Mouse (Mus musculus) neural tube, embryonic 12.5 days (tissue): ENCODE measurements around the gene Ank. TPM values are rescaled to one million over a fixed set of nuclear protein-coding genes. Genes with fewer than 3 reads are reported as not detected.
A peak's percentile ranks its signal among the peaks of the same experiment; 100 is the strongest.

Experiments
- ATAC-seq: fragments of 200-750 bp; cut with Nextera tagmentation; 2 replicates; pipeline ENCODE4 v1.8.0; 2017; ENCODE audit warnings: low read depth, mild to moderate bottlenecking, moderate TSS enrichment, moderate library complexity; ENCODE audit not compliant: low FRiP score
- H3K27ac ChIP-seq: fragments of 300-500 bp; sonication (generic); 2 replicates; pipeline ENCODE4 v1.5.1; 2016
- H3K27me3 ChIP-seq: fragments of 300-500 bp; sonication (generic); replicated peaks from 2 replicates; pipeline ENCODE4 v1.6.1; 2016; ENCODE audit warnings: mild to moderate bottlenecking
- H3K36me3 ChIP-seq: fragments of 300-500 bp; sonication (generic); 2 replicates; pipeline ENCODE4 v1.6.1; 2016; ENCODE audit warnings: mild to moderate bottlenecking
- H3K4me1 ChIP-seq: fragments of 300-500 bp; sonication (generic); 2 replicates; pipeline ENCODE4 v1.6.1; 2016
- H3K4me2 ChIP-seq: fragments of 300-500 bp; sonication (generic); replicated peaks from 2 replicates; pipeline ENCODE4 v1.6.1; 2016; ENCODE audit warnings: mild to moderate bottlenecking
- H3K4me3 ChIP-seq: fragments of 300-500 bp; sonication (generic); 2 replicates; pipeline ENCODE4 v1.5.1; 2016
- H3K9ac ChIP-seq: fragments of 300-500 bp; sonication (generic); 2 replicates; pipeline ENCODE4 v1.6.1; 2016; ENCODE audit warnings: mild to moderate bottlenecking
- H3K9me3 ChIP-seq: fragments of 300-500 bp; sonication (generic); 2 replicates; pipeline ENCODE4 v1.6.1; 2016; ENCODE audit warnings: mild to moderate bottlenecking
- WGBS: fragments of 180-500 bp; shearing (Covaris S2); methylation state at CpG from one replicate; pipeline ENCODE4 v1.1.7; 2016; 5-methylcytosine and 5-hydroxymethylcytosine counted together
- polyA plus RNA-seq: library from polyadenylated mRNA; unstranded; fragments of >200 nt; fragmentation: Nextera tagmentation; extraction: Ambion mirVana; gene quantifications from 2 replicates; pipeline ENCODE4 v1.2.1, GENCODE M21; 2016

The Ank gene
- polyA plus RNA-seq, 1 experiment from 2014 or later = 12.3 TPM

DNA sequence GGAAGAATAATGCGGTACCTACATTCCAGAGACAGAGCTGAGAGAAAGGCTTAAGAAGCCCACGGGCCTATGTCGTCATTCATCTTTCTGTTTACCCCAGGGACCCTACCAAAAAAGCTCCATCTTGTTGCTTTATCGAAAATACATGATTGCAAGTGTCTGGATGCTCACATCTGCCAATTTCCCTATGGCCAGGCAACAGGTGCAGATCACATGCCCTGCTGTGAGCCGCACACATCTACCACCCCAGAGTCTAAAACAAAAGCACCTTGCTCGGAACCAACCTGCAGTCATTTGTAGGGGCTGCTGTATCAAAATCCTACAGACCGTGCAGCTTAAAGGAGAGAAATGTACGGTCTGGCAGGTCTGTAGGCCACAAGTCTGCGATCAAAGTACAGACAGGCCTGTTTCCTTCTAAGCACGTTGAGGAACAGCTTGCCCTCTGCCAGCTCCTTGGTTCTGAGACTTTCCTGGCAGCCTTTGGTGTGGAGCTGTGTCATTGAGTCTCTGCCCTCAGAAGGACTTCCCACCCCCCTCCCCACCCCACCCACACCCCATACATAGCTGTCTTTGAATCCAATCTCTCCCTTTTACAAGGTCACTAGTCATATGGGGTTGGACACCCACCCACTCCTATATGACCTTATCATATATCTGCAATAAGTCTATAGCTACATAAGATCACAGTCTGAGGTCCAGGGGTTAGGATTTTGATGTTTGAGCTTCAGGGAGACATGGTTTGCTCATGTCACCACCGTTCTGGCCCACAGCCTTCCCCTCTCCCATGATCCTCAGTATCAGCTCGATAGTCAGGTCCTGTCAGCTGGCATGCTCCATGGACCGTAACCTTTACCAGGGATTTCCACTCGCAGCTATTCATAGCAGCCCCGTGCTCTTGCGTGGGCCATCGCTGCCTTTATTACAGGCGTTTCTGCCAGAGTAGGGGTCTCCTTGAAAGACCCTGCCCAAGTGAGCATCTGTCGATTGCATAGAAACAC lies 84.9 kb downstream of the Ank start:
- no peak for ATAC-seq
- no peak overlapping the region for H3K9ac ChIP-seq
- H3K4me2 ChIP-seq = no peak overlapping the region
- peaks cover 9% of the 10 kb centered on the region; the same call in 1 of the 2 replicates for H3K4me1 ChIP-seq
- no peaks in the 10 kb centered on the region for H3K36me3 ChIP-seq
- no peak overlapping the region for H3K27ac ChIP-seq
- H3K4me3 ChIP-seq = no peak overlapping the region
- no peaks in the 10 kb centered on the region for H3K27me3 ChIP-seq
- 87% methylated on average over 19 of the region's 19 CpGs for WGBS
- no peaks in the 10 kb centered on the region for H3K9me3 ChIP-seq

DNA sequence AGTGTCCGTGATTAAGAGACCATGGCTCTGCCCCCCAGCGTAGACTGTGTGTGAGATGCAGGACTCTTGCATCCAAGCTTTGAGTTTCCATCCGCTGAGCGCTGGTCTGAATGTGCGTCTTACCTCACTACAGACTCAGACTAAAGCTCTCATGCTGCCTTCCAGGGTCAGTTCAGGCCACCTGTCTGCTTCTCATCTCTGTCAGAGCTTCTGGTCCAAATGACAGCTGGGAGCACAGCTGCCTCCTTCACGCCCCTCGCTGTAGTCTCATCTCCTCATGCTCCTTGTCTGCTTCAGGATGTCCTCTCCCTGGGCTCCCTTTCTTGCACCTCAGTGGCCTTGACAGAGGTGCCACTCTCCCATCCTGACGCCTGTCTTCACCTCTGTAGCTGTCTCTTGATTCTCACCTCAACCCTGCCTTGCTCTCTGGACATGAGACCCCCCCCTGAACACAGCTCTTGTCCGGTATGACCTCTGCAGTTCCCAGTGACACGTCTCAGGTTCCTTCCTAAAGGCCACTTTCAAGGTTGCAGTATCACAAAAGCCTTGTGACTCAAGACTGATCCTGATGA lies 85.7 kb downstream of the Ank start:
- H3K9me3 ChIP-seq = no peaks in the 10 kb centered on the region
- no peak overlapping the region for H3K4me3 ChIP-seq
- no peaks in the 10 kb centered on the region for H3K27me3 ChIP-seq
- whole genome bisulfite sequencing = 86% methylated on average over 10 of the region's 10 CpGs
- no peak overlapping the region for H3K4me2 ChIP-seq
- H3K9ac ChIP-seq = no peak overlapping the region
- ATAC-seq = no peak
- peaks cover 9% of the 10 kb centered on the region; the same call in 1 of the 2 replicates for H3K4me1 ChIP-seq
- peaks cover 2% of the 10 kb centered on the region for H3K36me3 ChIP-seq
- no peak overlapping the region for H3K27ac ChIP-seq

DNA sequence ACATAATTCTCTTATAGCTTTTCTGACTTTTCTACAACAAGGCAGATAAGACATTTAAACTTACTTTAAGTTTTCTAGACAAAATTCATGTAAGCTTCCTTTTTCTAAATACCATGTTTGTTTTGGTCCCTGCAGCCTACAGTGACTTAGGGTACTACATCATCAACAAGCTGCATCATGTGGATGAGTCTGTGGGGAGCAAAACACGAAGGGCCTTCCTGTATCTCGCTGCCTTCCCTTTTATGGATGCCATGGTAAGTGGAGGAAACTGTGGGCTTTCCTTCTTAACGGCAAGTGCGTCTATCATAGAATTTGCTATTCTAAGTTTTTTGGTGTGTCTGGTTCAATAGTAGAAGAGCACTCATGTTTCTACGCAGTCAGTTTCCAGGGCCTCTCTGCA lies 87.1 kb downstream of the Ank start:
- Histone ChIP-seq H3K27ac (no peak overlapping the region), H3K27me3 (no peaks in the 10 kb centered on the region), H3K36me3 (peaks cover 8% of the 10 kb centered on the region), H3K9ac (no peak overlapping the region), H3K4me2 (no peak overlapping the region), H3K4me3 (no peak overlapping the region), H3K4me1 (peaks cover 12% of the 10 kb centered on the region; the same call in 1 of the 2 replicates), H3K9me3 (no peaks in the 10 kb centered on the region)
- 90% methylated on average over 5 of the region's 5 CpGs for WGBS
- no peak for ATAC-seq

GRCm38 (mm10) chr15:27558456-27559147 lies 92.1 kb downstream of the Ank start:
- WGBS = 72% methylated on average over 16 of the region's 16 CpGs
- H3K9me3 ChIP-seq = no peaks in the 10 kb centered on the region
- H3K27ac ChIP-seq = no peak overlapping the region
- H3K27me3 ChIP-seq = no peaks in the 10 kb centered on the region
- ATAC-seq = peak; percentile 63; the same call in 1 of the 2 replicates
- no peak overlapping the region for H3K4me2 ChIP-seq
- no peak overlapping the region for H3K4me3 ChIP-seq
- no peak overlapping the region for H3K9ac ChIP-seq
- peaks cover 8% of the 10 kb centered on the region for H3K36me3 ChIP-seq
- H3K4me1 ChIP-seq = 0 out of 2 replicates have a peak, but pooled peaks cover 4% of the 10 kb centered on the region

GRCm38 (mm10) chr15:27560315-27560714 lies 93.8 kb downstream of the Ank start:
- H3K4me2 ChIP-seq = no peak overlapping the region
- no peaks in the 10 kb centered on the region for H3K27me3 ChIP-seq
- no peak overlapping the region for H3K9ac ChIP-seq
- WGBS = 92% methylated on average over 11 of the region's 11 CpGs
- H3K4me3 ChIP-seq = no peak overlapping the region
- H3K36me3 ChIP-seq = peaks cover 13% of the 10 kb centered on the region
- no peaks in the 10 kb centered on the region for H3K9me3 ChIP-seq
- 0 out of 2 replicates have a peak, but pooled peaks cover 4% of the 10 kb centered on the region for H3K4me1 ChIP-seq
- H3K27ac ChIP-seq = no peak overlapping the region
- ATAC-seq = no peak

DNA sequence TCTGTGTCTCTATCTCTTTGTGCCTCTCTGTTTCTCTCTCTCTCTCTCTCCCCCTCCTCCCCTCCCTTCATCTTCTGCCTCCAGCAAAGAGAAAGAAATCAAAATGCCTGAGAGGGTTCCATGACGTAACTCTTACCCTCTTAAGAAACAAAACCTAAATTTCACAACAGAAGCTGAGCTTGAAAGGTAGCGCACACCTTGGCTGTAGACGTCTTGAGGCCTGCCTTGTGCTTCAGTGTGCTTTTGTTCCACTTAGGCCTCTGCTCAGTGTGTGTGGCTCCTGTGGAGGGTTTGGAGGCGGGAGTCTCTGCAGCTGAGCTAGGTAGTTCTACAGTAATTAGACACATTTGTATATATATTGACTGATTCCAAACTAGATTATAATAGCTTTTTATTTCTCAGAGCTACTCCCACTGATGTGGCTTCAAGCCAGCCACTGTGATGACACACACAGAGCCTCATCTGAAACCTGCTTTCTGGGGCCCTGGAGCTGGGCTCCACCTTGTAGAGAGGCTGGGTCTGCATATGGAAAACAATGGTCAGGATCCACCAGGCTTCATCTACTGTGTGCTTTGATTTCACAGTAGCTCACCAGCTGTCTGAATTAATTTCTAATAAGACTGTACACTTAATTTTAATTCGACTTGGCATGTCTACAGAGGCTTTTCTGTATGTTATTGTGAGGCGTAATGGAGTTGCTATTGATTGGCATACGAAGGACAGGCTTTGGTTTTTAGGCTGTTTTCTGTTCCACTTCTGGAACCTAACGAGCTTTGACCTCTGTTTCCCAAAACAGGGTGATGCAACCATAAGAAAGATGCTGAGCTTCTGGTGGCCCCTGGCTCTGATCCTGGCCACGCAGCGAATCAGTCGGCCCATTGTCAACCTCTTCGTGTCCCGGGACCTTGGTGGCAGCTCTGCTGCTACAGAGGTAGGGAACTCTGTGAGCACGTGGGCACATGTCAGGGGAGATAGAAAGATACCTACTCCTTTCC lies 97.9 kb downstream of the Ank start:
- H3K9me3 ChIP-seq = no peaks in the 10 kb centered on the region
- H3K27ac ChIP-seq = no peak overlapping the region

GRCm38 (mm10) chr15:27565626-27566185 lies 99.2 kb downstream of the Ank start:
- ATAC-seq = no peak
- no peaks in the 10 kb centered on the region for H3K9me3 ChIP-seq
- H3K27me3 ChIP-seq = no peaks in the 10 kb centered on the region
- H3K36me3 ChIP-seq = peaks cover 32% of the 10 kb centered on the region
- H3K9ac ChIP-seq = no peak overlapping the region
- no peaks in the 10 kb centered on the region for H3K4me1 ChIP-seq
- no peak overlapping the region for H3K27ac ChIP-seq
- 90% methylated on average over 10 of the region's 10 CpGs for WGBS
- H3K4me2 ChIP-seq = no peak overlapping the region
- no peak overlapping the region for H3K4me3 ChIP-seq

More for the DNA sequence above, 97.9 kb downstream of the Ank start:
- no peak for ATAC-seq
- Histone ChIP-seq H3K27me3 (no peaks in the 10 kb centered on the region), H3K9ac (no peak overlapping the region), H3K4me2 (no peak overlapping the region), H3K4me3 (no peak overlapping the region), H3K4me1 (no peaks in the 10 kb centered on the region), H3K36me3 (peaks cover 31% of the 10 kb centered on the region)
- WGBS = 92% methylated on average over 14 of the region's 14 CpGs

GRCm38 (mm10) chr15:27567356-27567755 lies 100.9 kb downstream of the Ank start:
- Histone ChIP-seq H3K4me3 (no peak overlapping the region), H3K36me3 (peaks cover 41% of the 10 kb centered on the region), H3K9ac (no peak overlapping the region), H3K27me3 (no peaks in the 10 kb centered on the region), H3K27ac (no peak overlapping the region), H3K4me1 (no peaks in the 10 kb centered on the region), H3K4me2 (no peak overlapping the region), H3K9me3 (no peaks in the 10 kb centered on the region)
- ATAC-seq = no peak
- 95% methylated on average over 16 of the region's 16 CpGs for WGBS

DNA sequence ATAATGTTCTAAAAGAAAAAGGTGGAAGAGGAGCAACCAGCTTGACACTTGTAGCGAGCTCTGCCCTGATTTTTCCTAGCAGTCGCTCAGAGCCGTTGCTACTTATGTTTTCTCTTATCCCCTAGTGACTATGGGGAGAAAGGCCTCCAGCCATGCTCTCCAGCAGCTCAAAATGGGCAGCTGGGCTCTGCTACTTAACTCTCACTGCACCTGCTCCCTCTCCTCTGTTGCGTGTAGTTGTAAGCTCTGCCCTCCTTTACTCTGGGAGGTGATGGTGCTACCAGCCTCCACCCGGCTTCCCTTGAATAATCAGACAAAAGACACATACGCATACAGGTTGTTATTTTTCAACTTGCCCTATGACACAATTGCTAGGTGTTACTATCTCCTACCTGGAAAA lies 101.9 kb downstream of the Ank start:
- no peak overlapping the region for H3K27ac ChIP-seq
- H3K36me3 ChIP-seq = peaks cover 49% of the 10 kb centered on the region
- H3K4me3 ChIP-seq = no peak overlapping the region
- H3K4me1 ChIP-seq = no peaks in the 10 kb centered on the region
- H3K9ac ChIP-seq = no peak overlapping the region
- H3K27me3 ChIP-seq = no peaks in the 10 kb centered on the region
- H3K4me2 ChIP-seq = no peak overlapping the region
- 82% methylated on average over 6 of the region's 6 CpGs for WGBS
- H3K9me3 ChIP-seq = no peaks in the 10 kb centered on the region
- ATAC-seq = no peak

GRCm38 (mm10) chr15:27569924-27570323 lies 103.4 kb downstream of the Ank start:
- WGBS = 72% methylated on average over 2 of the region's 2 CpGs
- H3K9me3 ChIP-seq = no peaks in the 10 kb centered on the region
- ATAC-seq = no peak
- H3K27ac ChIP-seq = no peak overlapping the region
- H3K4me2 ChIP-seq = no peak overlapping the region
- H3K4me1 ChIP-seq = no peaks in the 10 kb centered on the region
- H3K27me3 ChIP-seq = no peaks in the 10 kb centered on the region
- H3K9ac ChIP-seq = no peak overlapping the region
- H3K4me3 ChIP-seq = no peak overlapping the region
- H3K36me3 ChIP-seq = peaks cover 45% of the 10 kb centered on the region

GRCm38 (mm10) chr15:27570385-27570784 lies 103.9 kb downstream of the Ank start:
- Histone ChIP-seq H3K9ac (no peak overlapping the region), H3K27me3 (no peaks in the 10 kb centered on the region), H3K4me1 (no peaks in the 10 kb centered on the region), H3K36me3 (peaks cover 43% of the 10 kb centered on the region), H3K4me2 (no peak overlapping the region), H3K9me3 (no peaks in the 10 kb centered on the region), H3K4me3 (no peak overlapping the region), H3K27ac (no peak overlapping the region)
- WGBS = 92% methylated on average over 4 of the region's 4 CpGs
- ATAC-seq = no peak
